Mouse (Mus musculus) bone marrow macrophage, adult 2 months (primary cell): ENCODE data around the gene Prkn.

Experiments used
- CTCF ChIP-seq: IDR thresholded peaks from 2 replicates; pipeline ENCODE4 v1.5.1; 2012; ENCODE audit warnings: low read depth, mild to moderate bottlenecking, low read length, moderate library complexity
- POLR2A ChIP-seq: IDR thresholded peaks from 2 replicates; pipeline ENCODE4 v1.6.1; 2012; ENCODE audit warnings: mild to moderate bottlenecking, low read depth, low read length, borderline replicate concordance

DNA sequence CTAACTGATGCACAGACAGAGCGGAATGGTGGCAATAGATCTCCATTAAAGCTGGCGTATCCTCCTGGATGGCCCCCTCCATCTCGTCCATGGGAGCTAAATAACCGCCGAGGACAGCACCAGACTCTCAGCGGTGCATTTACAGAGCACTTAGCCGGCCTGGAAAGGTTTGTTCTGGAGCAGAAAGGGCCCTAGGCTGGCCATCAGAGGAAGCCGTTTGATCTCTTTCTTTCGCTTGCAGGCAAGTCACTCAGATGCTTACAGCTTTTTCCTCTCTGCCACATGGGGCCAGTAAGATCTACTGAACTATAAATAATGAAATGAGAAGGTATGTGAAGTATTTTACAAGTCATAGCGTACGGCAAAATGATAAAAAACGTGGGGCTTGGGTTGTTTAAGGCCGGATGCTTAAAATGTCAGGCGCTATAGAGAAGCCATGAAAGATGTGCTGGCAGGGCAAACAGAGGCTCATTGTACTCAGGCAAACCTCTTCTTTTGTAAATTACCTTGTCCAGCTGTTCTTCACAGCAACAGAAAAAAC is 1189.8 kb downstream of the Prkn start:
- no peak for TF ChIP-seq CTCF
- no peak for TF ChIP-seq POLR2A
